Mouse (Mus musculus) left cerebral cortex, postnatal 14 days (tissue): ENCODE measurements around the gene Chd8. TPM values are rescaled to one million over a fixed set of nuclear protein-coding genes. Genes with fewer than 3 reads are reported as not detected.

Experiments used
- DNase-seq, 2 experiments: peaks; one replicate each; pipeline ENCODE4 v3.0.0; 2021 to 2022; ENCODE audit warnings: low spot score in 2 of 2, mixed read lengths in 1 of 2
- intact Hi-C: fragments of 180-260 bp; cut with DNase I; formaldehyde crosslinking; loops from one replicate; pipeline ENCODE4 v1.15.1; 2025
- total RNA-seq, 2 experiments: library from RNA; stranded (reverse); gene quantifications; 2 replicates each; pipeline ENCODE4 v1.2.3; 2021

The Chd8 gene
- total RNA-seq, 2 experiments from 2014 or later: 107 to 111 TPM

DNA sequence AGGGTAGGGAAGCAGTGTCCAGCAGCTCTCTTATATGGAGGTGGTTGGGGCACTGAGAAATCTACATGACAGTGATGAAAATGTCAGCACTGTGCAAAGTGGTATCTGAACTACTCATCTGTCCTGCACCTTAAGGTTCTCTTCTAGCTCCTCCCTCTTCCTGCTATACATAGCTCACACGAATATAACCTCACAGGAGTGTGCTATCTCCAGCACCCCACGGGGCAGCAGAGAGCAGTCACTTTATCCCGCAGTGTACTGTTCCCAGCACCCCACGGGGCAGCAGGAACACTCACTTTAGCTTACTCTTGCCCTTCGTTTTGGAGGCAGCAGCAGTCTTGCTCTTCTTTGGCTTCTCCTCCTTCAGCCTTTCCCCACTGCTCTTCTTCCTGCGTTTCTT lies 25.3 kb downstream of the Chd8 start:
- DNase-seq: no peak
- intact Hi-C loops: no loop called here

GRCm38 (mm10) chr14:52225972-52226371 lies 31.6 kb downstream of the Chd8 start:
- intact Hi-C loops: no loop called here

DNA sequence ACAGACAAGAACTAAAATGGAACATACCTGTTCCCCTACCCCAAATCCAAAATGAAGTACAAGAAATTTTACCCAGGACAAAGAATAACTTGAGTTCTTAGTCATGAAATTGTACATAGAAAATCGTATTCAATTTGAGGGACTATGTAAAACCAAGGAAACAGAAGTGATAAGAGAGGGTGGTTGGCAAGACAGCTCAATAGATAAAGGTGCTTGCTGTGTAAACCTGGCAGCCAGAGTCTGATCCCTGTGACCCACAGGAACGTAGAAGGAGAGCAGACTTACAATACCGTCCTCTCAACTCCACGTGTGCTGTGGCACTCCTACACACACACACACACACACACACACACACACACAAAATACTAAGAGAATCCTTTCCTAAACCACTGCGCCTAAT lies 40.3 kb downstream of the Chd8 start:
- intact Hi-C loops: loop anchor here (5.0 kb wide), 1 partner anchor 70 kb away; no protein-coding TSS in a partner anchor

More at GRCm38 (mm10) chr14:52225972-52226371, 31.6 kb downstream of the Chd8 start:
- no peak for DNase-seq

DNA sequence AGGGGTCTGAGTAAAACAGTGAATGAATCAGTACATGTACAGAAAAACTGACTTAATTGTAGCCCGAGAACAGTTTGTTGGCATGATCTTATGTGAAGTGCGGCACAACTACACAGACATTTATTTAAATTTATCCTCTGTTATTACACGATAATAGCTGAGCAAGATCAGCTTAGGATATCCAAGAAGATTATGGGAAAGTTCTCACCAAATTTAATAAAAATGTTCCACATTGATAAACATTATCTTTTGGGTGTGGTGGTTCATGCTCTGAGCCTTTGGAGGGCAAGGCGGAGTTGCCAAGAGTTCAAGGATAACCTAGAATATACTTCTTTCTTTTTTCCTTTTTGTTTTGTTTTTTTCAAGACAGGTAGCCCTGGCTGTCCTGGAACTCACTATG lies 58.2 kb downstream of the Chd8 start:
- intact Hi-C loops: loop anchor here (5.0 kb wide), 1 partner anchor 77 kb away; no protein-coding TSS in a partner anchor
- no peak for DNase-seq

More for the DNA sequence above, 40.3 kb downstream of the Chd8 start:
- DNase-seq: no peak

DNA sequence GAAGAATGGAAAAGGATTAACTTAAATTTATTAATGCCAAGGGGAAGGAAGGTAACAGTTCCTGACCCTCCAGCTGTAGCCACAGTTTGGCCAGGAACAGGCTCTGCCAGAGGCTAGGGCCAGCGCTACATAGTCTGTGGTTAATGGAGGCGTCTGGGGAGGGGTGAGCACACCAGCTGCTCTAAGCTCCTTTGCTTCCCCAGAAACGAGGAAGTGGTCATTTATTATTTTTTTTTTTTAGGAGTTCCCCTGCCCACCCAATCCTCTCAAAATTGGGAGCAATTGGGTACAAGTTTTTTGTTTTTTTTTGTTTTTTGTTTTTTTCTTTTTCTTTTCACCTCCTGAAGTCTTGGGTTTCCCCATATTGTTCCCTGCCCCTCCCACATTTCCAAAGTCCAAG lies 59.4 kb downstream of the Chd8 start:
- no peak for DNase-seq
- intact Hi-C loops: loop anchor here (5.0 kb wide), 1 partner anchor 76 kb away; no protein-coding TSS in a partner anchor

DNA sequence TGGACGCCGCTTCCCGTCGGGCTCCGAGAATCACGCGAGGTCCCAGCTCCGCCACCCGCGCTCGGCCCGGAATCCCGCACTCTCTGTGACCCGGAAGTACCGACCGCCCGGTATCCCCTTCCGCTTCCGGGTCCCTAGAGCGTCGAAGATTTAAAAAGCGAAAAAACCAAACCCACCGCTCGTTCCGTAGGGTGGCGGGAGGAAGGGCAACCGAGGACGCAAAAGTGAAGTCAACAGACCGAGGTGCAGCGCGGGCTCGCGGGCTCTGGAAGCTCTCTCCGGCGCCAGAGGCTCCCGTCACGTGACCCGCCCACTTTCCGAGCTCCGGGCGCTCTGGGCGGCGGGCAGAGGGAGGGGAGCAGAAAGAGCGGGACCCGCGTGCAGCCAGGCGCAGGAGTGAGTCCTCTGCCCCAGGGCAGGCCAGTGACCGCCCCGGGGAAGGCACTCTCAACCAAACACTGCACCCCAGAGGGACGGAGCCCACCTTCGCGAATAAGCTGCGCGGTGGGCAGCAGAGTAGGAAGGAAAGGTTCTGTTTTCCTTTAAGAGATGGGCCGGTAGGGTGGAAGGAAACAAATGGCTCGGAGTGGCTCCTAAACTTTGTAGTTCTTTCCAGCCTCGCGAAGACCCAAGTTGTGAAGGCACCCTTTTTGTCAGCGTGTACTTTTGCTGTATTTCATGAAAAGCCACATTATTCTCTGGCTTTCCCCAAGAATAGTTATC lies 60.3 kb downstream of the Chd8 start, which contains the start of gene Supt16:
Gene Supt16 (minus strand): TSS at position 261 of the 723 bp plus-strand sequence.
- intact Hi-C loops: loop anchor here (5.0 kb wide), 1 partner anchor 75 kb away; no protein-coding TSS in a partner anchor
- peak; percentile 75 to 80 for DNase-seq

- peak in 1 of 2 experiments; percentile 13 for DNase-seq
- intact Hi-C loops: loop anchor here (5.0 kb wide), 1 partner anchor 74 kb away; no protein-coding TSS in a partner anchor
Measured at GRCm38 (mm10) chr14:52196230-52197155, 61.1 kb downstream of the Chd8 start.

DNA sequence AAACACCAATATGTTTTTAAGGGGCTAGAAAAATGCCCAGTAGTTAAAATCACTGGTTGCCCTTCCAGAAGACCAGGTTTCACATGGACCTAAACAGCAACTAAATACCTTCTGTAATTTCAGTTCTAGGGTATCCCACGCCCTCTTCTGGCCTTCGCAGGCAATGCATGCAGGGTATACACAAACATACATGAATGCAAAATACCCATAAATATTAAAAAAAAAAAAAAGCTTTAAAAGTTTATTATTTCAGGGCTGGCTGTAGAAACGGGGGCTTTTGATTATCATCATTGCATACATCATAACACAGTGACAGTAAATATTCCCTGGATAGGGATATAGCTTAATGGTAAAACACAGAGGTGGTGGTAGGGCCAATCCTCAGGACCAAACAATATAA lies 61.9 kb downstream of the Chd8 start:
- intact Hi-C loops: loop anchor here (5.0 kb wide), 1 partner anchor 73 kb away; no protein-coding TSS in a partner anchor
- peak; percentile 39 to 55 for DNase-seq

GRCm38 (mm10) chr14:52190740-52191359 lies 66.7 kb downstream of the Chd8 start:
- peak in 1 of 2 experiments; percentile 15 for DNase-seq
- intact Hi-C loops: no loop called here

GRCm38 (mm10) chr14:52189519-52189918 lies 68.1 kb downstream of the Chd8 start:
- intact Hi-C loops: no loop called here
- DNase-seq: no peak

GRCm38 (mm10) chr14:52188788-52189187 lies 68.8 kb downstream of the Chd8 start:
- intact Hi-C loops: no loop called here
- no peak for DNase-seq

DNA sequence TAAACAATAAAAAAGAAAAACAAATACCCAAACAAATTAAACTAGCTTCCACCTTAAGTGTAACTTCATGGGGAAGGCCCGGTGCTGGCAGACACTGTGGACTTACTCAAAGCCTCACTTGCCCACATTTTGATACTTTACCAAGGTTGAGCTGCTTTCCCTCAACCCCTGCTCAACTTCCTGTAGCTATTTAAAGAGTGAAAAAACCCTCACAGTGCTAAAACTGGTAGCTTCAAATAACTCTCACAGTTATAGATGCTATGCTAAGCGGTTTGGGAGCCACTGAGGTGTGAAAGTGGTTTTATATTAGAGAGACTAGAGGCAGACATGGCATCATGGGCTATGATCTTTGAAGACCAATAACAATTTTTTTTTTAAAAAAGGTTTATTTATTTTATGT lies 91.0 kb downstream of the Chd8 start:
- intact Hi-C loops: no loop called here
- no peak for DNase-seq

- no peak for DNase-seq
- intact Hi-C loops: loop anchor here (5.0 kb wide), 1 partner anchor 41 kb away; no protein-coding TSS in a partner anchor
Measured at GRCm38 (mm10) chr14:52160911-52161310, 96.7 kb downstream of the Chd8 start.

DNA sequence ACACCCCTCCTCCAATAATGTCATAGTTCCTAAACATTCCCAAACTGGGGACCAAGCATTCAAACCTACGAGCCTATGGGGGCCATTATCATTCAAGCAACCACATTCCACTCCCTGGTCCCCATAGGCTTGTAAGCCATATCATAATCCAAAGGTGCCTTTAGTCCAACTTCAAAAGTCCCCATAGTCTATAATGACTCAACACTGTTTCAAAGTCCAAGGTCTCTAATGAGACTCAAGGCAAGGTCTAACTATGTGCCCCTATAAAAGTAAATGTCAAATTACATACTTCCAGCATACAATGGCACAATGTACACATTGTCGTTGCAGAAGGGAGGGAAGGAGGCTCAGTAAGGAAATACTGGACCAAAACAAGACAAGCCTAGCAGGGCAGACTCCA lies 102.6 kb downstream of the Chd8 start:
- no peak for DNase-seq
- intact Hi-C loops: no loop called here

DNA sequence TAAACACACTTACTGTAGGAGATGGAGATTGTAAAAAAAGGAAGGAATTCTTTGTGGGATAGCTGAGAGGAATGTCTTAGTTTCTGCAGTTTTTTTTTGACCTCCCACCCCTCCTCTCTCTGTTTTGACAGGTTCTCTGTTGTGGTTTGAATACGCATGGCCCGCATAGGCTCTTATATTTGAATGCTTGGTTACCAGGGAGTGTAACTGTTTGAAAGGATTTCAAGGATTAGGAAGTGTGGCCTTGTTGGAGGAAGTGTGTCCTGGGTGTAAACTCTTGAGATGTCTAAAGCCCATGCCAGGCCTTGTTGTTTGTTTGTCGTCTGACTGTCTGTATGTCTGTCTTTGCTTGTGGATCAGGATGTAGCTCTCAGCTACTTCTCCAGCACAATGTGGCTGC lies 105.0 kb downstream of the Chd8 start:
- DNase-seq: no peak
- intact Hi-C loops: no loop called here

DNA sequence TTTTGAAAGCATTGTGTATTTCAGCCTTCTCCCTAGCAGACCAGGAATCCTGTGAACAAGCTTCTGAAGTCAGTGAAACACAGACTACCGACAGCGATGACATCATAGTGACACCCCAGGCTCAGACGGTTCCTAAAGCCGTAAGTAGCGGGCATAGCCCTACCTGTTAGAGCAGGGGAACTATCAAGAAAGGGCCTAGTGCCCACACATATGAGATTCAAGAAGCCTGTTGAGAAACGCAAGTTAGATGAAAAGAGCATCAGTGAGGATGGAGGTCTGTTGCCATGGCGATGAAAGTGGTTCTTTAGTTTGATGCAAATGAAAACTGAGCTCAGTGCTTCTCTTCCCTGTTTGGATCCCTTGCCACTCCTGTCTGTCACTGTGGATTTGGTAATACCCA lies 105.4 kb downstream of the Chd8 start:
- DNase-seq: peak; percentile 60 to 69
- intact Hi-C loops: no loop called here

- intact Hi-C loops: no loop called here
Measured at GRCm38 (mm10) chr14:52149888-52150287, 107.7 kb downstream of the Chd8 start.

More at GRCm38 (mm10) chr14:52149888-52150287, 107.7 kb downstream of the Chd8 start:
- DNase-seq: no peak
